Mouse (Mus musculus) bone marrow, adult 2 months (tissue): ENCODE data around the gene Gm17657.

Source experiments
- CTCF ChIP-seq: fragments of 200-500 bp; IDR thresholded peaks from 2 replicates; pipeline ENCODE4 v1.5.1; 2011; ENCODE audit warnings: low read length, control low read depth; ENCODE audit not compliant: control insufficient read depth, insufficient read depth
- POLR2A ChIP-seq: fragments of 200-500 bp; IDR thresholded peaks from 2 replicates; pipeline ENCODE4 v1.6.1; 2011; ENCODE audit warnings: low read depth, mild to moderate bottlenecking, control low read depth, low read length, borderline replicate concordance; ENCODE audit not compliant: control insufficient read depth

GRCm38 (mm10) chr17:29493461-29493980 is 55.9 kb downstream of the Gm17657 start:
- TF ChIP-seq CTCF (no peak), POLR2A (no peak)
